Mouse (Mus musculus) kidney, postnatal 10 days (tissue): ENCODE data around the gene Fibin.

Experiments used
- DNase-seq: peaks from one replicate; pipeline ENCODE4 v3.0.0; 2021; ENCODE audit warnings: mixed read lengths

Fibin gene

DNA sequence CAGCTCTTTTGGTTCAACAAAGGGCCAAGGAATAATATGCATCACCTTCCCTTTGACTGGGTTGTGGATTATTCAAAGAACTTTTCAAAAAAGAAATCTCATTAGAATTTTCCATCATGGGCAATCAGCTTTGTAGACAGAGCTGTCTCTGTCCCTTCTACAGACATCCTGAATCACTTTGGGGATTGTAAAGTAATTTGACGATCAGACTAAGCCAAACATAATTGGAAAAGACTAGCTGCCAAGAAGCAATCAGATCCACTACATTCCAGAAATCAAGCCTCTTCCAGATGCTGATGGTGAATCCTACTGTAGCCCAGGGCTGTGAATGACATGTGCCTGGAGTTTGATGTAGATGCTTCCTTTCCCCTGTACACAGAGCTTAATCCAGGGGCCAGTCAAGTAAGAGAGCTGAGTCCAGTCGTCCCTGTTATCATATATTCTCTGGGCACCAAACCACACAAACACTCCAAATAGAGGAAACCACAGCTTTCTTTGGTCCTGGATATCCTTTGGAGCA, 49.6 kb downstream of the Fibin start:
- no peak for DNase-seq
